Mouse (Mus musculus) midbrain, embryonic 15.5 days (tissue): ENCODE data around the gene Hcn3. TPM values are rescaled to one million over a fixed set of nuclear protein-coding genes. Genes with fewer than 3 reads are reported as not detected.
"Not testable (repeated sequence)": the region's sequence is repeated elsewhere in the genome, so short reads cannot be mapped to it uniquely, and the experiment has no call there.

Experiments used
- ATAC-seq: fragments of 200-750 bp; cut with Nextera tagmentation; replicated peaks from 2 replicates; pipeline ENCODE4 v1.8.0; 2017; ENCODE audit warnings: moderate TSS enrichment
- H3K27ac ChIP-seq: fragments of 300-500 bp; sonication (generic); 2 replicates; pipeline ENCODE4 v1.5.1; 2015; ENCODE audit warnings: mild to moderate bottlenecking, inconsistent platforms
- H3K27me3 ChIP-seq: fragments of 300-500 bp; sonication (generic); replicated peaks from 2 replicates; pipeline ENCODE4 v1.6.1; 2015; ENCODE audit warnings: inconsistent platforms
- H3K36me3 ChIP-seq: fragments of 300-500 bp; sonication (generic); replicated peaks from 2 replicates; pipeline ENCODE4 v1.6.1; 2015; ENCODE audit warnings: inconsistent platforms
- H3K4me1 ChIP-seq: fragments of 300-500 bp; sonication (generic); 2 replicates; pipeline ENCODE4 v1.6.1; 2015; ENCODE audit warnings: inconsistent platforms
- H3K4me2 ChIP-seq: fragments of 300-500 bp; sonication (generic); 2 replicates; pipeline ENCODE4 v1.6.1; 2015; ENCODE audit warnings: inconsistent platforms, mild to moderate bottlenecking, moderate library complexity
- H3K4me3 ChIP-seq: fragments of 300-500 bp; sonication (generic); 2 replicates; pipeline ENCODE4 v1.5.1; 2015; ENCODE audit warnings: mild to moderate bottlenecking, inconsistent platforms
- H3K9ac ChIP-seq: fragments of 300-500 bp; sonication (generic); 2 replicates; pipeline ENCODE4 v1.6.1; 2015; ENCODE audit warnings: mild to moderate bottlenecking, inconsistent platforms
- H3K9me3 ChIP-seq: fragments of 300-500 bp; sonication (generic); 2 replicates; pipeline ENCODE4 v1.6.1; 2016; ENCODE audit warnings: inconsistent platforms
- WGBS: fragments of 180-500 bp; shearing (Covaris S2); methylation state at CpG from one replicate; pipeline ENCODE4 v1.1.7; 2015; ENCODE audit warnings: mixed read lengths; 5-methylcytosine and 5-hydroxymethylcytosine counted together
- polyA plus RNA-seq: library from polyadenylated mRNA; unstranded; fragments of >200 nt; fragmentation: Nextera tagmentation; extraction: Ambion mirVana; gene quantifications from 2 replicates; pipeline ENCODE4 v1.2.1, GENCODE M21; 2015

The Hcn3 gene
- polyA plus RNA-seq, 1 experiment from 2014 or later, result 59.8 TPM

GRCm38 (mm10) chr3:89177242-89178106 lies 17.5 kb upstream of the Hcn3 start, which contains the start of gene Scamp3:
Gene Scamp3 (plus strand): TSS chr3:89177473.
- 0% methylated on average over 43 of the region's 43 CpGs for WGBS
- no peaks in the 10 kb centered on the region for H3K27me3 ChIP-seq
- peaks cover 53% of the 10 kb centered on the region for H3K36me3 ChIP-seq

GRCm38 (mm10) chr3:89176421-89176820 lies 16.4 kb upstream of the Hcn3 start:
- Histone ChIP-seq H3K4me3 (0 out of 2 replicates have a peak overlapping the region, but pooled peaks have one; percentile 6), H3K9me3 (no peaks in the 10 kb centered on the region), H3K36me3 (peaks cover 58% of the 10 kb centered on the region), H3K4me1 (peaks cover 19% of the 10 kb centered on the region), H3K27ac (no peak overlapping the region), H3K27me3 (no peaks in the 10 kb centered on the region), H3K9ac (no peak overlapping the region), H3K4me2 (no peak overlapping the region)
- ATAC-seq, result peak; percentile 5; the same call in 1 of the 2 replicates
- whole genome bisulfite sequencing, result 86% methylated on average over 7 of the region's 7 CpGs

More at GRCm38 (mm10) chr3:89177242-89178106, 17.5 kb upstream of the Hcn3 start, which contains the start of gene Scamp3:
- H3K4me2 ChIP-seq, result peak within 1 kb of the TSS; percentile 92
- H3K4me1 ChIP-seq, result peaks cover 19% of the 10 kb centered on the region
- H3K9me3 ChIP-seq, result no peaks in the 10 kb centered on the region
- peak within 1 kb of the TSS; percentile 74 for H3K27ac ChIP-seq
- ATAC-seq, result peak; percentile 98
- H3K9ac ChIP-seq, result peak within 1 kb of the TSS; percentile 62
- H3K4me3 ChIP-seq, result peak within 1 kb of the TSS; percentile 62

GRCm38 (mm10) chr3:89175544-89175943 lies 15.5 kb upstream of the Hcn3 start:
- WGBS, result 93% methylated on average over 10 of the region's 10 CpGs
- no peaks in the 10 kb centered on the region for H3K27me3 ChIP-seq
- no peak for ATAC-seq
- peaks cover 19% of the 10 kb centered on the region for H3K4me1 ChIP-seq
- H3K9me3 ChIP-seq, result no peaks in the 10 kb centered on the region
- peaks cover 56% of the 10 kb centered on the region for H3K36me3 ChIP-seq
- no peak overlapping the region for H3K4me3 ChIP-seq
- no peak overlapping the region for H3K9ac ChIP-seq
- H3K27ac ChIP-seq, result no peak overlapping the region
- no peak overlapping the region for H3K4me2 ChIP-seq

- H3K4me3 ChIP-seq, result no peak overlapping the region
- no peaks in the 10 kb centered on the region for H3K9me3 ChIP-seq
- H3K4me2 ChIP-seq, result no peak overlapping the region
- peaks cover 19% of the 10 kb centered on the region for H3K4me1 ChIP-seq
- no peak overlapping the region for H3K27ac ChIP-seq
- H3K27me3 ChIP-seq, result no peaks in the 10 kb centered on the region
- peaks cover 57% of the 10 kb centered on the region for H3K36me3 ChIP-seq
- ATAC-seq, result no peak
- no peak overlapping the region for H3K9ac ChIP-seq
- WGBS, result 94% methylated on average over 11 of the region's 11 CpGs
These were observed 14.8 kb upstream of the Hcn3 start for GRCm38 (mm10) chr3:89174844-89175243.

GRCm38 (mm10) chr3:89166945-89167344 lies 6.9 kb upstream of the Hcn3 start:
- Histone ChIP-seq H3K4me1 (peaks cover 21% of the 10 kb centered on the region), H3K9ac (no peak overlapping the region), H3K27ac (no peak overlapping the region), H3K4me2 (no peak overlapping the region), H3K9me3 (no peaks in the 10 kb centered on the region), H3K36me3 (peaks cover 24% of the 10 kb centered on the region; the same call in 1 of the 2 replicates), H3K4me3 (no peak overlapping the region), H3K27me3 (no peaks in the 10 kb centered on the region)
- 93% methylated on average over 19 of the region's 19 CpGs for WGBS
- ATAC-seq, result no peak

- H3K4me3 ChIP-seq, result peak overlapping the region; percentile 59
- peaks cover 16% of the 10 kb centered on the region; the same call in 1 of the 2 replicates for H3K36me3 ChIP-seq
- WGBS, result 28% methylated on average over 12 of the region's 12 CpGs
- H3K27ac ChIP-seq, result peak overlapping the region; percentile 85
- peaks cover 23% of the 10 kb centered on the region for H3K4me1 ChIP-seq
- peak overlapping the region; percentile 61 for H3K4me2 ChIP-seq
- H3K9me3 ChIP-seq, result no peaks in the 10 kb centered on the region
- peak overlapping the region; percentile 59 for H3K9ac ChIP-seq
- ATAC-seq, result no peak
- no peaks in the 10 kb centered on the region for H3K27me3 ChIP-seq
These were observed 5.4 kb upstream of the Hcn3 start for GRCm38 (mm10) chr3:89165268-89165870.

- Histone ChIP-seq H3K4me1 (peaks cover 24% of the 10 kb centered on the region), H3K27ac (peak within 1 kb of the TSS; percentile 85), H3K4me2 (peak within 1 kb of the TSS; percentile 61), H3K9me3 (no peaks in the 10 kb centered on the region), H3K36me3 (peaks cover 10% of the 10 kb centered on the region; the same call in 1 of the 2 replicates), H3K27me3 (no peaks in the 10 kb centered on the region), H3K4me3 (peak within 1 kb of the TSS; percentile 59), H3K9ac (peak within 1 kb of the TSS; percentile 59)
- ATAC-seq, result peak; percentile 96
- WGBS, result under 1% methylated on average over 63 of the region's 79 CpGs
These were observed 4.7 kb upstream of the Hcn3 start, which contains the start of gene Clk2 for GRCm38 (mm10) chr3:89164506-89165267. Gene Clk2 (plus strand): TSS chr3:89164795.

- Histone ChIP-seq H3K36me3 (peaks cover 3% of the 10 kb centered on the region; the same call in 1 of the 2 replicates), H3K27me3 (no peaks in the 10 kb centered on the region), H3K9me3 (no peaks in the 10 kb centered on the region), H3K27ac (peak overlapping the region; percentile 85), H3K4me1 (peaks cover 31% of the 10 kb centered on the region), H3K4me3 (peak overlapping the region; percentile 59), H3K9ac (peak overlapping the region; percentile 59), H3K4me2 (peak overlapping the region; percentile 61)
- 71% methylated on average over 5 of the region's 5 CpGs for whole genome bisulfite sequencing
- no peak for ATAC-seq
These were observed 3.7 kb upstream of the Hcn3 start for GRCm38 (mm10) chr3:89163643-89164245.

- WGBS, result 83% methylated on average over 1 of the region's 1 CpGs
- H3K9me3 ChIP-seq, result no peaks in the 10 kb centered on the region
- H3K36me3 ChIP-seq, result no peaks in the 10 kb centered on the region
- H3K4me2 ChIP-seq, result no peak overlapping the region
- no peak for ATAC-seq
- no peak overlapping the region for H3K4me3 ChIP-seq
- no peak overlapping the region for H3K27ac ChIP-seq
- no peak overlapping the region for H3K9ac ChIP-seq
- no peaks in the 10 kb centered on the region for H3K27me3 ChIP-seq
- H3K4me1 ChIP-seq, result peaks cover 37% of the 10 kb centered on the region
These were observed 3.1 kb upstream of the Hcn3 start for GRCm38 (mm10) chr3:89163123-89163522.

GRCm38 (mm10) chr3:89161786-89162185 lies 1.8 kb upstream of the Hcn3 start:
- Histone ChIP-seq H3K4me2 (no peak overlapping the region), H3K4me1 (peaks cover 48% of the 10 kb centered on the region), H3K9me3 (no peaks in the 10 kb centered on the region), H3K27me3 (no peaks in the 10 kb centered on the region), H3K36me3 (no peaks in the 10 kb centered on the region), H3K4me3 (no peak overlapping the region), H3K9ac (no peak overlapping the region), H3K27ac (no peak overlapping the region)
- 82% methylated on average over 4 of the region's 4 CpGs for WGBS
- no peak for ATAC-seq

- not testable (repeated sequence) for H3K4me2 ChIP-seq, H3K9ac ChIP-seq, H3K27ac ChIP-seq, H3K27me3 ChIP-seq, ATAC-seq, H3K36me3 ChIP-seq, H3K4me3 ChIP-seq, H3K9me3 ChIP-seq
- peaks cover 45% of the 10 kb centered on the region for H3K4me1 ChIP-seq
These were observed 1.2 kb upstream of the Hcn3 start for GRCm38 (mm10) chr3:89161207-89161606.
